Mouse (Mus musculus) right cerebral cortex, postnatal 10 days (tissue): ENCODE results near the gene Pnpla7.

Source experiments
- DNase-seq, 2 experiments: peaks; one replicate each; pipeline ENCODE4 v3.0.0; 2021; ENCODE audit warnings: low spot score in 2 of 2

Gene Pnpla7

DNA sequence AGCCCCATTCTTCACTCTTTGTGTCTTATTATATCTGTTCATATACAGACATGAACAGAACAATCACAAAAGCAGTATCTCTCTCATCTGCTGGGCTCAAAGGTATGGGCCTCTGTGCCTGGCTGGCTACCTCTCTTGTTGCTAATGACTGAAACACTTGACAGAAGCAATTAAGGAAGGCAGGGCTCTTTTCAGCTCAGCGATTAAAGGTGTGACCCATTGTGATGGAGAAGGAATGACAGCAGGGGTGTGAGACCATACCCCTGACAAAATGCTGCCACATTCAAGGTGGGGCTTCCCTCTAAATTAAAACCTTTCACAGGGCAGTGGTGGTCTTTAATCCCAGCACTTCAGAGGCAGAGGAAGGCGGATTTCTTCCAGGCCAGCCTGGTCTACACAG is 11.9 kb downstream of the Pnpla7 start:
- DNase-seq: no peak

DNA sequence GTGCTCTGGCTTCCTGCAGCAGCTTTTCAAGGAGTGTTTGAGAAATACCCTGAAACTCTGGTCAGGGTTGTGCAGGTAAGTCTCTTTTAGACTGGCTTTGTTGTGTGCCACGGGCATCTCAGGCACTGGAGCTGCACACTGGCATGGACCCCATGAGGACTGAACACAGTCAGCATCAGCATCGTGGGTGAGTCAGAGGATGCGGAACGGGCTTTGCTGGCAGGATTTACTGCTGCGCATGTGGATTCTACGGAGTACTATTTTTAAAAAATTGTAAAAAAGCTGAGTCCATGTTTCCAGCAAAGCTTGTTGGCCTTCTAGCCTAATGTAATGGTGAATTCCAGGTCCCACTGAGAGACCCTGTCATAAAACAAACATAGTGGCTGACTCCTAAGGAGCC is 19.5 kb downstream of the Pnpla7 start:
- peak; percentile 47 to 60 for DNase-seq

- DNase-seq: no peak
Observed at GRCm38 (mm10) chr2:24996471-24996870, 20.6 kb downstream of the Pnpla7 start.

GRCm38 (mm10) chr2:25000544-25001235 is 24.9 kb downstream of the Pnpla7 start:
- DNase-seq: peak in 1 of 2 experiments; percentile 44

DNA sequence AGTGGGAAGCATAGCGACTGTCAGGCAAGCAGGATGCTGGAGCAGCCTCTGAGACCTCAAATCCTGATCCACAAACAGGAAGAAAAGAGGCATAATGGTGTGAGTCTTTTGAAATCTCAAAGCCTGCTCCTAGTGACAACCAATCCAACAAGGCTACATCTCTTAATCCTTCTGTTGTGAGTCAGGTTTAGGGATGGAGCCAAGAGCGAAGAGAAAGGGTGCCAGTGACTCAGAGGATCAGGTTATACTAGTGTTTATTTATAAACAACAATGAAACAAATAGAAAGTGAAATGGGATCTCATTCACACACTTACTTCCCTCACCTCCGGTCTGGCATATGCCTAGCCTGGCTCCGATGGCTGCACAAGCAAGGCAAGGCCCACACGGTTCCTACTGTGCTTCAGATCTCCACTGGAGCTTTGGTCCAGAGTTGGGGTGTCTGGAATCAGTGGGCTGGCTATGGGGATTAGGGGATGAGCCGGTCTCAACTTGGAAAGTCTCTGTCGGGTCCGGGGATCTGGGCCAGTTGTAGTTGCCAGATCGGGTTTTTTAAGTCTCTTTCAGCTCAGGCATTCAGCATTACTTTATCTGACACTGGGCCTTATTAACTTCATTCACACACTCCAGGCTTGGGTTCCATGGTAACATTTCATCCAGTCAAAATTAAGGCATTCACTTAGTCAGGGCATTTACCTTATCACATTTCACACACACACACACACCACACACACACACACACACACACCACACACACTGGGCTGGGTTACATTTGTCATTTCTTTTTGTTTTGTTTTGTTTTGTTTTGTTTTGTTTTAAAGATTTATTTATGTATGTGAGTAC is 28.3 kb downstream of the Pnpla7 start:
- DNase-seq: peak in 1 of 2 experiments; percentile 23

DNA sequence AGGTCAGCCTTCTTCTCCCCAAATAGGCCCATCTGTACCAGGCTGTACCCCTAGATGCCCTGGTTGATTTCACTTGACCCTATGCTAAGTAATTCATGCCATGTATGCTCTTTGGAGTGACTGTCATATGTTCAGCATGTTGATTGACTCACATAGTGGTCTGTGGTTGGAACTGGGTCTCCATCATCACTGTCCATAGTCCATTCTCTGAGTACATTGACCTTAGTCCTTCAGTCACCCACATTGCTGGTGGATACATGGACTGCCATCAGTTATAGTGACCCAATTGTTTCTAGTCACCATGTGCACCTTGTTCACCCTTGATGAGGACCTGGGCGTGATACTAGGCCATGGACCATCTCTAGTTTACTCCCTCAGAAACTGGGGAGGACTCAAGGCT is 30.9 kb downstream of the Pnpla7 start:
- DNase-seq: no peak

GRCm38 (mm10) chr2:25008250-25008649 is 32.4 kb downstream of the Pnpla7 start:
- no peak for DNase-seq

DNA sequence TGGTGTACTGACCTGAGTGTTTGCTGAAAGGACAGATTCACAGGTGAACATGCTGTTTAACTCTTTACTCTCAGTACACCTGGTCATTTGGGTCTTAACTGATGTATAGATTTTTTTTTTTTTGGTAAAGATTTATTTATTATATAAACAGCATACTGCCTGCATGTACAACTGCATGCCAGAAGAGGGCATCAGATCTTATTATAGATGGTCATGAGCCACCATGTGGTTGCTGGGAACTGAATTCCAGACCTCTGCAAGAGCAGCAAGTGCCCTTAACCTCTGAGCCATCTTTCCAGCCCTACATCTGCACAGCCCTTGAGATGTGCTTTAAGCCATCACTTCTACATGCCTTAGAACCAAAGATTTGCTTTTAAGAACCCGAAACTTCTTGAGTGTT is 46.8 kb downstream of the Pnpla7 start:
- DNase-seq: no peak

DNA sequence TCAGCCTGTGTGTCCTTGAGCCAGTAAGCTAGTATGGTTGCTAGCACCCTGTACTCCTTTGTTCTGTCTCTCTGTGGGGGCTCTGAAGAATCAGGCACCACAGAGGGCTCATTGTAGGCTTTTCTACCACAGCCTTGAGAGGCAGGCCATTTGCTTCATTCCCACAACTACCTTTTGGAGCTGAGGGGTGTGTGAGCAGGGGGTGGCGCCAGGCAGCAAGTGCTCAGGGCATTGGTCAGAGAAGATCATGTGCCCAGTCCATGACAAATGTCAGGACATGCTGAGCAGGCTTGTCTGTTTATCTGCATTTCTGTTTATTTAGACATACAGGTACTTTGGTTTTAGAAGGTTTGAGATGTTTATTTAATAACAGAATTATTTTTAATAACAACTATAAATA is 49.3 kb downstream of the Pnpla7 start:
- no peak for DNase-seq

- no peak for DNase-seq
Observed at GRCm38 (mm10) chr2:25034994-25035393, 59.2 kb downstream of the Pnpla7 start.

DNA sequence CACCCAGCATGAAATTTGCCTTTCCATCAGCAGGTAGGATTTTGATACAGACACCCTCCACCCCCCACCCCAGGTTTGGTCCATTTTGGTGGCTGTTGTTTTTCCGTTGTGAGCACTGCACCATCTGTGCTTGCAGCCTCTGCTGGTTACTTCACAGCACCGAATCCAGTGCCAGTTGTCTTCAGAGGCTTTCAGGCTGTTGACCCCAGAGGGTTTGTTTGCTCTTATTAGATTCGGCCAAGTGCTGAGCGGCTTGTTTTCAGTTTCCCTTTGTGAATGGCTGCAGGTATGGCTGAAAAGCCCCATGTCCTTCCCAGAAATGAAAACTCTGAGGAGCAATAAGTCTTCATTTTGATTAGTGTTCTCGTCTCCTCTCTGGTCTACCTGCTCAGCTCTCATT is 64.3 kb downstream of the Pnpla7 start:
- DNase-seq: no peak

DNA sequence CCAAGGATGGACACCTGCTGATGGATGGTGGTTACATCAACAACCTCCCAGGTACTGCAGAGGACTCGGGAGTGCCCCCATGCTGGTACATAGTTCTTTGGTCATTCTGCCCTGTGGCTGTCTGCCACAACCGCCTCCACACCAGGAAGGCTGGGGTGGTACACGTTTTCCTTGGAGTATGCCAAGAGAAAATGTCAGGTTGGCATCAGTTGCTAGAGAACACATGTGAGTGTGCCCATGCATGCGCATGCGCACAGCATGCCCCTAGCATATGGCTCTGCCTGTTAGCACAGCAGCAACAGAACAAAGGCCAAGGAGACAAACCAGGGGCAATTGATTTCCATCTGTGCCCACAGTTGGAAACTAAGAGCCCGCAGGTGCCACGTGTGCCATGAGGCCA is 75.1 kb downstream of the Pnpla7 start:
- peak; percentile 48 to 56 for DNase-seq

DNA sequence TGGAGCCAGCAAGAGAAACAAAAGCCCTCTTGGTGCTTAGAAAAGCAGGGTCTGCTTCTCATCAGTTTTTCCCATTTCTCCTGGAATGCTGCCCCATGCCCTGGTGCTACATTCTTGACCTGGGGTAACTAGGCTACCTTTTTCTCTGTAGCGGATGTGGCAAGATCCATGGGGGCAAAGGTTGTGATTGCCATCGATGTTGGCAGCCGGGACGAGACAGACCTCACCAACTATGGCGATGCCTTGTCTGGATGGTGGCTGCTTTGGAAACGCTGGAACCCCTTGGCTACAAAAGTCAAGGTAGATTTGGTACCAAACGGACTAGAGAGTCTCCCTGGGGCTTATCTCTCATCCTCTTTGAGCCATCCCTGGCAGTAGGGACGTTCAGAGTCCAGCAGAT is 75.6 kb downstream of the Pnpla7 start:
- no peak for DNase-seq

GRCm38 (mm10) chr2:25053101-25053500 is 77.3 kb downstream of the Pnpla7 start:
- peak in 1 of 2 experiments; percentile 34 for DNase-seq

- peak; percentile 92 to 94 for DNase-seq
Observed at GRCm38 (mm10) chr2:25054221-25055067, 78.6 kb downstream of the Pnpla7 start, which contains the start of gene Nsmf. Nsmf (plus strand) TSS chr2:25054355.

GRCm38 (mm10) chr2:25055068-25055405 is 79.2 kb downstream of the Pnpla7 start:
- peak; percentile 90 to 91 for DNase-seq

- DNase-seq: peak; percentile 45 to 46
Observed at GRCm38 (mm10) chr2:25055409-25056155, 79.7 kb downstream of the Pnpla7 start.

GRCm38 (mm10) chr2:25058926-25059325 is 83.1 kb downstream of the Pnpla7 start:
- no peak for DNase-seq

- DNase-seq: no peak
Observed at GRCm38 (mm10) chr2:25063523-25063922, 87.7 kb downstream of the Pnpla7 start.

- DNase-seq: no peak
Observed at GRCm38 (mm10) chr2:25064285-25064684, 88.5 kb downstream of the Pnpla7 start.

DNA sequence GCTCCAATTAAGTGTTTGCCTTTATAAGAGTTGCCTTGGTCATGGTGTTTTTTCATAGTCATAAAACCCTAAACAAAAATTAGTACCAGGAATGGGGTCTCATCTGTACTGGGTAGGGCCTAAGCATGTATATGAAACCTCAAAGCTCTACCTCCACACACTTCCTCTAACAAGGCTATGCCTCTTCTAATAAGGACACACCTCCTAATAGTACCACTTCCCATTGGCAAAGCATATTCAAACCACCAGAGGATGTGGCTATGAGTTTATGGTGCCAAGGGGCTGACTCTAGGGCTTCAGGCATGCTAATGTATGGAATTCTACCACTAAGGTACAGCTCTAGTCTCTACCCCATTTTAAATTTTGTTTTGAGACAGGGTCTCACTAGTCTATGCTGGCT is 89.7 kb downstream of the Pnpla7 start:
- no peak for DNase-seq
